Mouse (Mus musculus) gastrocnemius, postnatal 4 days (tissue): Measurements from ENCODE around the gene Jagn1. TPM values are rescaled to one million over a fixed set of nuclear protein-coding genes. Genes with fewer than 3 reads are reported as not detected.

Source experiments
- DNase-seq, 2 experiments: peaks; one replicate each; pipeline ENCODE4 v3.0.0; 2021 to 2022; ENCODE audit warnings: low spot score in 2 of 2, mixed read lengths in 2 of 2
- total RNA-seq, 2 experiments: library from RNA; stranded (reverse); gene quantifications; 2 replicates each; pipeline ENCODE4 v1.2.3; 2021

Jagn1 gene
- total RNA-seq, 2 experiments from 2014 or later = 34.7 to 39.8 TPM

- DNase-seq = no peak
Measured at GRCm38 (mm10) chr6:113433661-113434060, 8.7 kb upstream of the Jagn1 start.

- no peak for DNase-seq
Measured at GRCm38 (mm10) chr6:113434691-113435090, 7.7 kb upstream of the Jagn1 start.

DNA sequence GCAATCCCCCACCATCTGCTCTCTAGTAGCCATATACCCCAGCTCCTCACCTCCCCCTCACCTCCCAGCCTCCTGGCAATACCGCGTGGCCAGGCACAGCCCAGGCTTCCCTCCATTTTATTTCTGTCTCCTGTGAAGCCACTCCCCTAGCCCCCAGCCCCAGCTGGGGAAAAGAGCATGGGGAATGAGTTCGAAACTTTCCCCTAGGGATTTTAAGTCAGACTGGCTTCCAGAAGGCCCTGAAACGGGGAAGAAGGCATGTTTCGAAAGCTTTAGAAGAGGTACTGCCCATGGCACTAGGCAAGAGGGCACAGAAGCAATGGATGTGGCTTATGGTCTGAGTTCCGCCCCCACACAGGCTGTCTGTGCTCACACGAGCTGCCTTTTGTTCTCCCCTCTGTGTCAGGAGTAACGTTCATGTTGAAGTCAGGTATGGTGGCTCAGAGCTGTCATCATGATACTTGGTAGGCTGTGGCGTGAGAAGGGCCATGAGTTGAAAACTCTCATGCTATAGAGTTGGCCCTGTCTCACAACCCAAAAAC, 6.6 kb upstream of the Jagn1 start, which contains the start of gene Cidec:
TSS of gene Cidec (minus strand) at position 97 of the 542 bp plus-strand sequence.
- no peak for DNase-seq

DNA sequence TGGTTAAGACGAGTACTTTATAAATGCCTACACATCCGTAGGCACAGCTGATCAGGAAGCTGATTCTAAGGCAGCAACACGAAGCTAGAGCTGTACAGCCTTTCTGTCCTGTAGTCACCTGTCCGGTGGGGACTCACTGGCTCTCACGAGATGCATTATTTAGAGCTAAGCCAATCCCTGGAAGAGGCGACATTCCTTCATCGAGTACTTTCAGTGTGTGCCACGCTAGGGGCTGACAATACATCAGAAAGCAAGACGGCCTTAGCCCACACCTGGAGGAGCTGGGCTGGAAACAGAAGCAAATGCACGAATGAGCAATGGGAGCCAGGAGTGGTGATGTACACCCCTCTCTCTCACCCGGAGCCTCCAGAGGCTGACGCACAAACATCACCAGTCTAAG, 5.2 kb upstream of the Jagn1 start:
- DNase-seq = no peak

GRCm38 (mm10) chr6:113438721-113439430, 3.5 kb upstream of the Jagn1 start:
- DNase-seq = no peak

DNA sequence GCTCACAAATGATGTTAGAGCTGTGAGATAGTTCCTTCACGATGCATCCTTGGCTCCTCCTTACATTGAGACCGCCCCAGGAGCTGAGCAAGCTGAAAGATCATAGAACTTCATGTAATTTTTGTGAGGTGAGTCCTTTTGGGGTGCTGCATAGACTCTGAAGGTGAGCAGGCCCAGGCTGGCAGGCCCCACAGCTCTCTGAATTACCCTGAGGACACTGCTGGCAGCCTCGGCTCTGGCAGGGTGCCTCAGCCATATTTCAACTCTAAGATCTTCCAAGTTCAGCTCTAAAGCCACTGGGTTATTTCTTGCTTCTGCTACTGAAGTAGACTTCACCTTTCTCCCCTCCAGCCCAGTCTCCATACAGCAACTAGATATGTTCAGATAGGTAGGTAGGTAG, 1.7 kb upstream of the Jagn1 start:
- no peak for DNase-seq

- peak in 1 of 2 experiments; percentile 68 for DNase-seq
Measured at GRCm38 (mm10) chr6:113441147-113441680, 1.2 kb upstream of the Jagn1 start.

- DNase-seq = no peak
Measured at GRCm38 (mm10) chr6:113442087-113442441, 305 bp upstream of the Jagn1 start.

- no peak for DNase-seq
Measured at GRCm38 (mm10) chr6:113443091-113443490, 722 bp downstream of the Jagn1 start.

DNA sequence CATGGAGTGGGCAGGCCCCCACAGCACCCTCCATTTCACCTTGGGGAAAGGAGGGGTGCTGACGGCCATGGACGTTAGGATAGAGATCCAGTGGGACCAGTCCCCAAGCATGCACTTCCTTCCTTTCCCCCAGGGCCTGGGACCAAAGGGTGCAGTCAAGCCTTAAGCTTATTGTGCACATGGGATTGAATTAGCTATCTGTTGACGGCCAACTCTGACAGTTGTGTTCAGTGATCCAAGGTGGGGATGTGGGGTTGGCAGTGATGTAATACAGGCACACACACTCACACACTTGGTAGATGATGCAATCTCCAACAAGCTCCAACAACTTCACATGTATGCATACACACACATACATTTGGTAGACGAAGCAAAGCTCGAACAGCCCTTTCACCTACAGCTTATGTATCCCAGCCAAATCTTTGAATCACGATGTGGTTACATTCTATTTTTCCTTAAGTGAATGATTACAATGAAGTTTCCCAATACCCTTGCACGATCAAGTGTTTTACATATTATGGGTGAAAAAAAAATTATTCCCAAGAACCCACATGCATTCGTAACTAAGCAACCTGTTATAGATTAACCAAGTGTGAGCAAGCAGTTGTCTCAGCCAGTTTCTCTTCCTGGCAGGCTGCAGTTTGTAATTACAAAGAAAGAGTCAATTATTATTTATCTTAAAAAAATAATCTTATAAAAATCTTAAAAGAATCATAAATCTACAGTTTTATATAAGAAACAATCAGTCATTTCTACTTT, 2.0 kb downstream of the Jagn1 start:
- DNase-seq = no peak

DNA sequence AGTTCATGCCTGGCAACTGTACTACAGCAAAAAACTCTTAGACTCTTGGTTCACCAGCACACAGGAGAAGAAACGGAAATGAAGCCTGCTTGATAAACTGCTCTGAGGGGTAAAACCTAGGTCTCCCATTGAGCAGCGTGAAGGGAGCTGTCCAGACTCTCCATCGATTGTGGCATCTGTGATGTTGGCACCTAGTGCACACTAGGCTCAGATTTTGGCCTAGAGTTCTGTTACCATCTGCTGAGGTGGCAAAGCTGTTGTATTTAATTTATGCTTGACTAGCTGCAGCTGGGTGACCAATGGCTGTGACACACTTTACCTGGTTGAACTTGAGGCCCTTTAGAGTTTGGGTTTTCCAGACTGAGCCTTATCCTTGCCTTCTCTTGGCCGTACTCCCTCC, 5.3 kb downstream of the Jagn1 start:
- no peak for DNase-seq

DNA sequence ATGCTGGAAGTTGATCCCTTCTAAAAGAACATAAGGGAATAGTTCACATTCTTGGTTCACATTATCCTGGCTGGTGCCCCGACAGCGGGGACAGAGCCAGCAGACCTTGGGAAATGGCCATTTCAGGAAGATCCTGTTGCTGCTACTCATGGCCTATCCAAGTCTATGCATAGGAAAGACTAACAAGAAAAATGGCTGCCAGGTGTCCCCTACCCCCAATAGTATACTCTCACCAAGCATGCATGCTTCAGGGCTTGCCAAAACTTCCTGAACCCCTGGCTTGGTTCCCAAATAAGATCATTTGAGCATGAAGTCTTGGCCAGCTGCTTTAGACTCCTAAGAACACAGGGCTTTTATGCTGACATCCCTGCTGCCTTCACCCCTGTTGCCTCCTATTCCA, 9.5 kb downstream of the Jagn1 start:
- DNase-seq = peak in 1 of 2 experiments; percentile 28

DNA sequence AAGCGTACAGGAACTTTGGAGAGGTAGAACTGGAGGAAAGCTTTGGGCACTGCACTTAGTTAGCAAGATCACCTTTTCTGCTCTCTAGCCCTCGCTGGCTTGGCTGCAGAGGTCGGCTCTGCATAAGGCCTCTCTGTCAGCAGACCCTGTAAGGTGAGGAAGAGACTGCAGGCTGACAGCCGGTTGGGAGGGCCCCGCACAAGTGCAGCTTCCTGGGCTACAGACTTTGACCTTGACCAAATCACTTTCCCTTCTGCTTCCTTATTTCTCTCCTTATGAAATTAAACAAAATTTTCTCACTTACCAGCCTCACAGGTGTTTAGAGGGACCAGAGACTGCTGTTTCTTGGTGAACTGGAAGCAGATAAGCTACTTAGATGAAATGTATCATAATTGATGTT, 12.6 kb downstream of the Jagn1 start:
- DNase-seq = no peak

DNA sequence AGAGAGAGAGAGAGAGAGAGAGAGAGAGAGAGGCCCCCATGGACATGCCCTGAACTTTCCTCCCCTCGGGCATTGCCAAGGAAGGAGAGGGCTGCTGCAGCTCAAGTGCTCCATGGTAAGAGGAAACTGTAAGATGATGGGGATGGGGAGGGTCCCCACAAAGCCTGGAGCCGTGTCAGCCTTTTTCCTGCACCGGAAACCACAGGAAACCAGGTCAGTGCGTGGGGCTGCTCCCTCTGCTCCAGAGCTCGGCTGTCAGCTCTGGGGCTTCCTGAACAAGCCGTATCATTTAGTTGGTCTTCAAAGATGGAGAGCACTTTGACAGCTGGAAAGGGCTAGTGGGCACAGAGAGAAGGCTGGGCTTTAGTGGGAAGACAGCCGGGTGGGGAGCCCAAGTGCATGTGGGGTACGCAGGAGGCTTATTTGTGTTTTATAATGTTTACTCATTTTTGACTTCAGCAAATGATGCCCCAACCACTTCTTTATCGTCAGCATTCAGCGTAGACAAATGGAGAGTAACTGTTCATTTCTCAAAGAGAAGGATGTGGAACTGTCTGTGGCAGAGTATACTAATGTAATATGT, 15.7 kb downstream of the Jagn1 start, which contains the start of gene Il17re:
TSS of gene Il17re (plus strand) at position 533 of the 583 bp plus-strand sequence.
- DNase-seq = no peak

DNA sequence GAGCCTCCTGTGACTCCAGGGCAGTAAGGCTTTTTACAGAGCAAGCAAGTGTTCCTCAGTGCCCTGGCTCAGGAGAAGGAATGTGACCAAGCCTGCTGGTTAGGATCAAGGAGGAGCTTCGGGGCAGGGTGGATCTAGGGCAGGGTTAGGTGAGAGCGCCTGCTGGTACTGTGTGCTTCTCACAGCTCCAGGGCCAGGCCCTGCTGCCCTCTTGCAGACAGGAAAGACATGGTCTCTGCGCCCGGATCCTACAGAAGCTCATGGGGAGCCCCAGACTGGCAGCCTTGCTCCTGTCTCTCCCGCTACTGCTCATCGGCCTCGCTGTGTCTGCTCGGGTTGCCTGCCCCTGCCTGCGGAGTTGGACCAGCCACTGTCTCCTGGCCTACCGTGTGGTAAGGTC, 16.3 kb downstream of the Jagn1 start:
- DNase-seq = no peak

GRCm38 (mm10) chr6:113464040-113464439, 21.7 kb downstream of the Jagn1 start:
- DNase-seq = no peak

GRCm38 (mm10) chr6:113465602-113466001, 23.2 kb downstream of the Jagn1 start:
- DNase-seq = peak in 1 of 2 experiments; percentile 33

DNA sequence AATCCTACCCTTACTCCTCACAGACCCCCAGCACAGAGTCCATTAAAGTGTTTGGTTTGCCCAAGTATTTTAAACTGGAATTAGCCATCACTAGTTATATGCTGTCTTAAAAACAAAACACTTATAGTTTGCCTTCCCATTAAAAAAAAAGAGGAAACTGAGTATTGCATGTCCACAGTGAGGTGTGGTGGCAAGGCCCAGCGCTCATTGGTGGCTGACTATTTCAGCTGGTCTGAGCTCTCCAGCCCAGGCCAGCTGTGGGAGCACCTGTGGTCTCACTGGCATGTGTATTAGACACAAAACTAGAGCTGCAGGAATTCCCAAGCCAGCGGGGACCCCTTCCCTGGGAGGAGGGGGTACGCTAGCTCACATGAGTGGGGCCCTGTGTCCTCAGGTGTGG, 26.1 kb downstream of the Jagn1 start:
- DNase-seq = no peak

GRCm38 (mm10) chr6:113469021-113469420, 26.7 kb downstream of the Jagn1 start:
- DNase-seq = peak in 1 of 2 experiments; percentile 67

- DNase-seq = peak; percentile 67 to 79
Measured at GRCm38 (mm10) chr6:113469432-113469831, 27.1 kb downstream of the Jagn1 start.

DNA sequence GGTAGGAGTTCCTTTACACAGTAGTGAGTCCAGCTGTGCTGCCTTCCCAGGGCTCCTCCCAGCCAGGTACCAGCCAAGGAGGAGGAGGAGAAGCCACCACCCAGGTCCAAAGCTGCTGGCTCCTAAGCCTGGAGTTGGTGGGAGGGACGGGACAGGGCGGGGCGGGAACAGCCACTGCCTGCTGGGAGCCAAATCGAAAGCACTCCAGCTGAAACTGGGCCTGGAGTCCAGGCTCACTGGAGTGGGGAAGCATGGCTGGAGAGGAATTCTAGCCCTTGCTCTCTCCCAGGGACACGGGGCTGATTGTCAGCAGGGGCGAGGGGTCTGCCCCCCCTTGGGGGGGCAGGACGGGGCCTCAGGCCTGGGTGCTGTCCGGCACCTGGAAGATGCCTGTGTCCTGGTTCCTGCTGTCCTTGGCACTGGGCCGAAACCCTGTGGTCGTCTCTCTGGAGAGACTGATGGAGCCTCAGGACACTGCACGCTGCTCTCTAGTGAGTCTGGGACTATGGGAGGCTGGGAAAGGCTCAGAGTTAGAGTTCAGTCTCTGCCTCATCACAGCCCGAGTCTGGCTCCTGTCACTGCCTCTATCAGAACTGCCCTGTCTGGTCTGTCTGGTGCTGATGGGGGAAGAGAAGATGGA, 29.0 kb downstream of the Jagn1 start, which contains the start of gene Il17rc:
TSS of gene Il17rc (plus strand) at position 131 of the 640 bp plus-strand sequence.
- peak in 1 of 2 experiments; percentile 69 for DNase-seq
